ENCODE assay signal across 11 mouse cellular contexts in genomic region chr6:97175716-97176115, GRCm38 (mm10). TPM values are rescaled to one million over a fixed set of nuclear protein-coding genes. Genes with fewer than 3 reads are reported as not detected.
A peak's percentile ranks its signal among the peaks of the same experiment; 100 is the strongest.
DNase-seq lines count a peak whose midpoint lies in the region; ATAC-seq lines count a peak whose summit lies in the region.
"Had no signal": no experiment of that assay in that cellular context is flagged by ENCODE, and none has a peak within 500 bp of the region (broad histone marks: within the 10 kb centered on the region; RNA-seq: fewer than 3 reads in every experiment).

No protein-coding gene starts in this region.

- WGBS in forebrain, embryonic 10.5 days, result 91% methylated on average over 11 of the region's 11 CpGs

- H3K27ac ChIP-seq in forebrain, embryonic 10.5 days, result no peak overlapping the region
- H3K27ac ChIP-seq: forebrain, embryonic 15.5 days; hindbrain, embryonic 15.5 days; limb, embryonic 13.5 days had no signal

- no peaks in the 10 kb centered on the region for H3K9me3 ChIP-seq in megakaryocyte, embryonic 14.5 days
- no peaks in the 10 kb centered on the region for H3K9me3 ChIP-seq in forebrain, embryonic 10.5 days
- H3K9me3 ChIP-seq: forebrain, embryonic 15.5 days; hindbrain, embryonic 15.5 days; limb, embryonic 13.5 days had no signal

- H3K36me3 ChIP-seq in megakaryocyte, embryonic 14.5 days (replicated peaks; ENCODE audit: low read length), result peaks cover 58% of the 10 kb centered on the region
- H3K36me3 ChIP-seq in forebrain, embryonic 10.5 days (replicated peaks), result peaks cover 50% of the 10 kb centered on the region

- H3K27me3 ChIP-seq in megakaryocyte, embryonic 14.5 days (replicated peaks), result no peaks in the 10 kb centered on the region
- no peaks in the 10 kb centered on the region for H3K27me3 ChIP-seq in forebrain, embryonic 10.5 days (ENCODE audit: poor library complexity, severe bottlenecking)
- H3K27me3 ChIP-seq: forebrain, embryonic 15.5 days; hindbrain, embryonic 15.5 days; limb, embryonic 13.5 days had no signal

- DNase-seq in kidney, postnatal 36 days, result peak; percentile 65 to 72
- DNase-seq in lung, postnatal 36 days, result peak; percentile 33
- no peak for DNase-seq in cerebellum, postnatal 4 days (ENCODE audit: low spot score in 2 of 2)
- no peak for DNase-seq in T-cell, adult 2 months (ENCODE audit: low spot score)
- DNase-seq in forebrain, embryonic 10.5 days (ENCODE audit: extremely low spot score, low spot score), result no peak

- peaks cover 54% of the 10 kb centered on the region for H3K4me1 ChIP-seq in megakaryocyte, embryonic 14.5 days
- peaks cover 20% of the 10 kb centered on the region for H3K4me1 ChIP-seq in forebrain, embryonic 10.5 days

- no peak for ATAC-seq in megakaryocyte, adult 5-6 weeks (ENCODE audit: poor library complexity, severe bottlenecking)
- 0 out of 2 replicates have a peak, but pooled peaks have one; percentile 10 for ATAC-seq in common myeloid progenitor, adult 5-6 weeks (replicated peaks; ENCODE audit: low read depth, poor library complexity, severe bottlenecking)
- ATAC-seq: forebrain, embryonic 15.5 days had no signal

- peak overlapping the region; percentile 66 for H3K4me3 ChIP-seq in megakaryocyte, embryonic 14.5 days (replicated peaks)
- H3K4me3 ChIP-seq in forebrain, embryonic 10.5 days, result no peak overlapping the region
- H3K4me3 ChIP-seq: forebrain, embryonic 15.5 days; hindbrain, embryonic 15.5 days; limb, embryonic 13.5 days had no signal

RNA-seq across cellular contexts. Expression of gene Tmf1, which starts 3.2 kb away (rescaled TPM):
- 0.52 and 2.5 TPM in 2 replicates for polyA plus RNA-seq in megakaryocyte, embryonic 14.5 days (2012; ENCODE audit: insufficient read depth, low replicate concordance)
- 21.5 and 22.6 TPM in 2 replicates for total RNA-seq in megakaryocyte, adult 5-6 weeks (2015)
- 98.2 and 120 TPM in 2 replicates for total RNA-seq in megakaryocyte, adult 5-6 weeks (2017)
- 98.7 and 132 TPM in 2 replicates for total RNA-seq in common myeloid progenitor, adult 5-6 weeks (2017)
- polyA plus RNA-seq in forebrain, embryonic 10.5 days (2016; fragmentation: Nextera tagmentation; extraction: Ambion mirVana), result 24.2 and 26.3 TPM in 2 replicates

RNA-seq across cellular contexts. Expression of gene Eogt, which starts 26.7 kb away (rescaled TPM):
- 0.21 TPM in 1 of 2 replicates, not detected in the other for polyA plus RNA-seq in megakaryocyte, embryonic 14.5 days (2012; ENCODE audit: insufficient read depth, low replicate concordance)
- 4.6 and 7.2 TPM in 2 replicates for total RNA-seq in megakaryocyte, adult 5-6 weeks (2015)
- 3.4 and 6.1 TPM in 2 replicates for total RNA-seq in megakaryocyte, adult 5-6 weeks (2017)
- total RNA-seq in common myeloid progenitor, adult 5-6 weeks (2017), result 2.1 and 7.4 TPM in 2 replicates
- polyA plus RNA-seq in forebrain, embryonic 10.5 days (2016; fragmentation: Nextera tagmentation; extraction: Ambion mirVana), result 9.7 and 9.9 TPM in 2 replicates

RNA-seq across cellular contexts. Expression of gene Uba3, which starts 29.7 kb away (rescaled TPM):
- polyA plus RNA-seq in megakaryocyte, embryonic 14.5 days (2012; ENCODE audit: insufficient read depth, low replicate concordance), result 4.7 and 9.4 TPM in 2 replicates
- 52.0 and 52.9 TPM in 2 replicates for total RNA-seq in megakaryocyte, adult 5-6 weeks (2015)
- 57.5 and 64.0 TPM in 2 replicates for total RNA-seq in megakaryocyte, adult 5-6 weeks (2017)
- 66.2 and 66.3 TPM in 2 replicates for total RNA-seq in common myeloid progenitor, adult 5-6 weeks (2017)
- polyA plus RNA-seq in forebrain, embryonic 10.5 days (2016; fragmentation: Nextera tagmentation; extraction: Ambion mirVana), result 84.3 and 87.1 TPM in 2 replicates

RNA-seq across cellular contexts. Expression of gene Arl6ip5, which starts 34.8 kb away (rescaled TPM):
- polyA plus RNA-seq in megakaryocyte, embryonic 14.5 days (2012; ENCODE audit: insufficient read depth, low replicate concordance), result 8.1 and 25.3 TPM in 2 replicates
- 90.2 and 109 TPM in 2 replicates for total RNA-seq in megakaryocyte, adult 5-6 weeks (2015)
- 98.0 and 125 TPM in 2 replicates for total RNA-seq in megakaryocyte, adult 5-6 weeks (2017)
- total RNA-seq in common myeloid progenitor, adult 5-6 weeks (2017), result 58.9 and 73.4 TPM in 2 replicates
- 39.7 and 40.0 TPM in 2 replicates for polyA plus RNA-seq in forebrain, embryonic 10.5 days (2016; fragmentation: Nextera tagmentation; extraction: Ambion mirVana)

Comparison
In these comparisons a context has a peak if more than half of its experiments do, and no peak if none do; other contexts are left out.
1. DNase-seq: peak in kidney, postnatal 36 days (2 of 2) and lung, postnatal 36 days (single experiment); none in cerebellum, postnatal 4 days (0 of 2), T-cell, adult 2 months (single experiment) and forebrain, embryonic 10.5 days (single experiment).